Mouse (Mus musculus) liver, postnatal 0 days (tissue): Measurements from ENCODE around the gene Pgam2.

Experiments used
- CTCF ChIP-seq: sonication (generic); IDR thresholded peaks from 2 replicates; pipeline ENCODE4 v1.5.1; 2016; ENCODE audit warnings: antibody characterized with exemption, low read depth
- EP300 ChIP-seq: IDR thresholded peaks from 2 replicates; pipeline ENCODE4 v1.6.1; 2016; ENCODE audit warnings: antibody characterized with exemption, low read depth, mild to moderate bottlenecking

DNA sequence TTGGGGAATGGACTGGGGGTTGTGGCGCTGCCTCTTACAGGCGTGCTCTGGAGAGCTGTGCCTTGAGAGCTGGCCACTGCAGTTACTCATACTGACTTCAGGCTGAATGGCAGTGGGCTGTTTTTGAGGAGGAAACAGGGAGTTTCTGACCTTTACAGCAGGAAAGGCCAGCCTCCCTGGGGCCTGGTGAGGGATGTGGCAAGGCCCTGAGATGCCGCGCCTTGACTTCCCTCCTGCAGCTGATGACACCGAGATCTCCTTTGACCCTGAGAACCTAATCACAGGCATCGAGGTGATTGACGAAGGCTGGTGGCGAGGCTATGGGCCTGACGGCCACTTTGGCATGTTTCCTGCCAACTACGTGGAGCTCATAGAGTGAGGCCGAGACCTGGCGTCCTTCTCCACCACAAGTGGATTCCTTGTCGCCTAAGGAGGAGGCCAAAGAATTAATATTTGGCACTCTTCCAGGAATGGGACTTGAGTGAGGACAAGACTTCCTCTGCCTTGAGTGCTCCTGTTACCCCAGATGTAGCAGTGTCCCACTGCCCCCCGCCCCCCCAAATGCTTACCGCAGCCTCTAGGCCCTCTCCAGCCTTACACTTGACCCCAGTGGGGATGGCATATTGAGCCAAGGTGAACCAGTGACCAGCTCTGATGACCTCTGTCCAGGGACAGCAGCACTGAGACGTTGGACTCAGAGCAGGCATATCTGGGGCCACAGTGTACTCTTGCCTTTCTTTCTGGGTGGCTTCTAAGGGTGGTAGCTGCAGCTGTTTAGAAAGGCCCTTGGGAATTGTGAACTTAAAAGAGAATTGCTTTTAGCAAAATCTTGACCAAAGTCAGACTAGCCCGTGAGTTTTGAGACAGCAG, 3.7 kb downstream of the Pgam2 start:
- TF ChIP-seq CTCF: no peak
- TF ChIP-seq EP300: no peak
